Mouse (Mus musculus) frontal cortex, postnatal 14 days (tissue): ENCODE measurements around the gene Wdr5b.
A peak's percentile ranks its signal among the peaks of the same experiment; 100 is the strongest.
"Not testable (repeated sequence)": the region's sequence is repeated elsewhere in the genome, so short reads cannot be mapped to it uniquely, and the experiment has no call there.

Source experiments
- DNase-seq, 2 experiments: peaks; one replicate each; pipeline ENCODE4 v3.0.0; 2022; ENCODE audit warnings: low spot score in 2 of 2

Gene Wdr5b

DNA sequence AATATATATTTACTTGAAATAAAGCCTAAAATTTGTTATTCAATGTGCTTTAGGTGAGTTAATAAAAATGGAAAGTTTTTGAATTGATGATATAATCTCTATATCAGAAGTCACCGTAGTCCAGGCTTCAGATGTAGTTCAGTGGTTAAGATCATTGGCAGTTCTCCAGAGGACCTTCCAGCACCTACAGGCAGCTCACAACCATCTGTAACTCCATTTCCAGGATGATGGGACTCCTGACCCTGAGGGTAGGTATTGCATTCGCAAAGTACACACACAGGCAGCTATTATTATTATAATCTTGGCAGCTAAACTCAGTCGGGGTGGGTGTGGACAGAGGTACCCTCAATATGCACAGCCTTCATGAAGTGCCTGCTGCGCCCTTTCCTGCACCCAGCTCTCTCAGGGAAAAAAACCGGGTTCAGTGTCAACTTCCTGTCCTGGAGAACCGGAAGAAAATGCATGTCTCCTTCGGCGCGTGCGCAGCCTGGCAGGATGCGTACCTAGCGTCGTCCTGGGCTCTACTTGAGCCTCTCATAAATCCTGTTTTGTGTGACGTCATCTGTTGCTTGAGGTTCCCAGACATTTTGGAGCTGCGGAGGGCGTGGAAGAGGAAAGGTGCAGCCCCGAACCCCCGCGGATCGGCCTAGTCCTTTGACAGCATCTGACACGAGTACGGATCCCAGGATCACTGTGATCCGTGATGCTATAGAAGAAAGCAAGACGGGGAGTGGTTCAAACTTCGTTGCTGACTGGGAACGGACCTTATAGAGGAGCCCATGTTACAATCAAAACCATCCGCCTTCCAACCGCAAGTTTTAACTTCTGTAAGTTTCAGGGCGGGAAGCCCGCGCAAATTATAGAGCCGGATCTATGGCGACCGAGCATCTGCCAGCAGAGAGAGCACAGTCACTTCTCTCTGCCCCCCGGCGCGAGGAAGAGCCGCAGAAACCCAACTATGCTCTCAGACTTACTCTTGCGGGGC is at the start of gene Wdr5b:
Wdr5b (plus strand) TSS at position 551 of the 985 bp plus-strand sequence.
- peak; percentile 90 to 94 for DNase-seq

DNA sequence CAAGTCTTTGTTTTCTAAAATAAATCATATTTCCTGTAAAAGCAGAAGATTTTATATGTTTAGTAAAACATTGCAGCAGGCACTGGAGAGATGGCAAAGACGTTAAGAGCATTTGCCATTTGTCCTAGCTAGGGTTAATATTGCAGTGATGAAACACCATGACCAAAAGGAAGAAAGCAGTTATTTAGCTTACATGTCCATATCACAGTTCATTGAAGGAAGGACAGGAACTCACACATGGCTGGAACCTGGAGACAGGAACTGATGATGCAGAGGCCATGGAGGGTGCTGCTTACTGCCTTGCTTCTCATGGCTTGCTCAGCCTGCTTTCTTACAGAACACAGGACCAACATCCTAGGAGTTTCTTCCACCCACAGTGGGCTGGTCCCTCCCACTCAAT is 48.6 kb upstream of the Wdr5b start:
- DNase-seq, result no peak

DNA sequence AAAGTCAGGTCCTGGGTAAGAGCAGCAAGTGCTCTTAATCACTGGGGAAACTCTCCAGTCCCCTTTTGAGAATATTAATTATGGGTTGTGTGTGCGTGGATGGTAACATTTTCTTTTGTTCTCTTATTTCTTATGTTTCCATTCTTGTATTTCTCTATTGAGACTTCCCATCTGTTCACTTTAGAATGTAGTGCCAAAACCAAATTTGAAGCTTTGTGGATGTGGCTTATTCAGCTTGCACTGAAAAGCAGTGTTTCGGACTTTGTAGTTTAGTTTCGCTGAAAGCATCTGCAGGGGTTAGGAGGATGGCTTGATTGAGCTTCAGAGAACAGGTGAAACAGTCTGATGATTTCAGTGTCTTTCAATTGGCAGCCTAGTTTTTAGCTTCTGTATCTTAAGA is 47.7 kb upstream of the Wdr5b start:
- DNase-seq, result no peak

DNA sequence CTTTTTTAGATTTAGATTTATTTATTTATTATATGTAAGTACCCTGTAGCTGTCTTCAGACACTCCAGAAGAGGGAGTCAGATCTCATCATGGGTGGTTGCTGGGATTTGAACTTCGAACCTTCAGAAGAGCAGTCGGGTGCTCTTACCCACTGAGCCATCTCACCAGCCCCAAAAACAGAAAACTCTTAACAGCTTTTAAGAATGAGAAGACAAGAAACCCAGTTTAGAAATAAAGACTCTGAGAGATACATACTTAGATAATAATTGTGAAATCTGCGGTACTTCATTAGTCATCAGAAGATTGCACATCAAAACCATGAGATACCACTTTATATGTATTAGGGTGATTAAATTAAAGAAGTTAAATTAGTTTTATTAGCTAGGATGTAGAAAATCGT is 42.1 kb upstream of the Wdr5b start:
- not testable (repeated sequence) for DNase-seq

DNA sequence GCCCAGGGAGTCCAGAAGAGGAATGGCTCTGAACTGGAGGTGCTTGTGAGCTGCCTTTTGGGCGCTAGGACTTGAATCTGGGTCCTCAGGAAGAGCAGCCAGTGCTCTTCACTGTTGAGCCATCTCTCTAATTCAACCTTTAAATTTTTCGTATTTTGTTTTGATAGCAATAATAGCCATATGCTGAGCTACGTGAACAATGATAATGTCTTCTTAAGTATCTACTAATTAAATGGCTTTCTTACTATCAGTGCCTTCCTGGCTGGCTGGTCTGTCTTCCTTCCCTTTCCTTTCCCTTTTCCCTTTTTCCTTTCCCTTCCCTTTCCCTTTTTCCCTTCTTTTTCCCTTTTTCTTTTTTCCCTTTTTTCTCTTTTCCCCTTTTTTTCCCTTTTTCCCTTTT is 32.6 kb upstream of the Wdr5b start:
- no peak for DNase-seq

DNA sequence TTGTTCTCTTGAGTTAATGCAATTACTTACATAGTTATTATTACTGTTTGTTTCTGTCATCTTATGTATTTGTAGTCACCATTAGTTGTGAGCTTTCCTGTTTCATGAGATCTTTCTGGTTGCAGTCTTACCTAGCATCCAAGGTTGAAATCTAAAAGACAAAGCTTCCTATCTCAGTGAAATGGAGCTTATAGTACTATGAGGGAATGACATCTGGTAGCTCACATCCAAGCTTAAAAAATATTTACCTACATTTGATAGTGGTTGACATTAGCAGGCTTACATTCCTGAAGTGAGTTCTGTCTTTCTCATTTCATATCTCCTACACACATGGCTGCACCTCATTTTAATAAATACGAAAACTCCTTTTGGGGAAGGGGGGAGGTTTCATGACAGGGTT is 24.7 kb upstream of the Wdr5b start:
- DNase-seq, result no peak

DNA sequence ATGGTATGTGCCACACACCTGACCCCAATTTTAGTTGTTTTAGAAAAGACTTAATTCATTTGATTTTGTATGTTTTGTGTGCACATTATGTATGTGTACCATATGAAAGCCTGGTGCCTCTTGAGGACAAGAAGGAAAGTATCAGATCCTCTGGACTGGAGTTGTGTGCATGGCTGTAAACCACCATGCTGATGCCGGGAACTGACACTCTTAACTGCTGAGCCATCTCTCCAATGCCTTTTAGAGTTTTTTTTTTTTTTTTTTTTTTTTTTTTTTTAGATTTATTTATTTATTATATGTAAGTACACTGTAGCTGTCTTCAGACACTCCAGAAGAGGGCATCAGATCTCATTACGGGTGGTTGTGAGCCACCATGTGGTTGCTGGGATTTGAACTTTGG is 12.9 kb upstream of the Wdr5b start:
- not testable (repeated sequence) for DNase-seq

DNA sequence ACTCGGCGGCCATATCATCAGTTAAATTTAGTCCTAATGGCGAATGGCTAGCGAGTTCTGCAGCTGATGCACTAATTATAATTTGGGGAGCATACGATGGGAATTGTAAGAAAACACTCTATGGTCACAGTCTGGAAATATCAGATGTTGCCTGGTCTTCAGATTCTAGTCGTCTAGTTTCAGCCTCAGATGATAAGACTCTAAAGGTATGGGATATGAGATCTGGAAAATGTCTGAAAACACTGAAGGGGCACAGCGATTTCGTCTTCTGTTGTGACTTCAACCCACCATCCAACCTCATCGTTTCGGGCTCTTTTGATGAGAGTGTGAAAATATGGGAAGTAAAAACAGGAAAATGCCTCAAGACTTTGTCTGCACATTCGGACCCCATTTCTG is 633 bp downstream of the Wdr5b start:
- no peak for DNase-seq

DNA sequence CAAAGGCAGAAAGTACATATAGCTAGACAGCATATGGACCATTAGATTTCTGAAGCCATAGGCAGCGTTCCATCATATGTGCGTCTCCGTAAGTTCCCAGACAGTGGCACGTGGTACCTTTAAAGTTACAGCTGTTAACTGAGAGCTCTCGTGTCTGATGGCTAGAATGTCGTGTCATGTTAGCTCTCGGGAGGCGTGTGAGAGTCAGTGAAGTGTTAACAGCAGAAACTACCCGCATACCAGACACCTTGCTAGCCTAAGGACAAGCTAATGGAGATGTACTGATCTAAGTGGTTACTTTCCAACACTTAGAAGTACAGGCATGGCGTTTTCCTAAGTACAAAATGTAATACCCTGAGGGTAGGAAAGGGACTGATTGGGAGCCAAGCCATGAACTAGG is 2.1 kb downstream of the Wdr5b start:
- no peak for DNase-seq

DNA sequence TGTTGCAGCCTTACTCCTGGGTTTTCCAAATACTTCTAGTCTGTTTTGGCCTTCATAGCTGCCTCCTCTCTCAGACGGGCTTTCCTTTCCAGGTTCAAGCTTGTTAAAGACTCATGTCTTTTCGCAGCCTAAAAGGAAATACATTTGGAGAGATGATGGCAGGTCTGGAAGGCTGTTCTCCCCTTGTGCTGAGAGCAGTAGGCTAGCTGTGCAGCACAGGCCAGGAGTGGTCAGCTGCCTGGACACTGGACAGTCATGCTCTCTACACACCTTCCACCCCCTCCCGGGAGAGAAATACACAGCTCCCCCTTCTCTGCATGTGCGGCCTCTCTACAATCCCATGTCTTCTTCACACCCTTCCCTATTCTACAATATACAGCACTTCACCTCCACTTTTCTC is 3.0 kb downstream of the Wdr5b start:
- no peak for DNase-seq

DNA sequence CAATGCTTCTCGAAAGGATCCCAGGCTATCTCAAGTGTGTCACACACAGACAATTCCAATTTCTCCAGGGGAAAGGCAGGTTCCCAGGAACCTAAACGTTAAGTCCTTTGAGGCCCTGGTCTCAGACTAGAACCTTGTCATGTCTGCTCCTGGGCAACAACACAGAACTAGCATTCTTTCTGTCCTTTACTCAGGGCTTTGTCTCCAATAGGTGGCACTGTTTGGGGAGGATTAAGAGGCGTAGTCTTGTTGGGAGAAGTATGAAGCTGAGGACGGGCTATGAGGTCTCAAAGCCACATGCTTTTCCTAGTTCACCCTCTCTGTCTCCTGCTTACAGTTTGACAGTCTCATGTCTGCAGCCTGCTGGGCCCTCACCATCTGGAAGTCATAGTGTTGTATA is 6.5 kb downstream of the Wdr5b start:
- DNase-seq, result no peak

DNA sequence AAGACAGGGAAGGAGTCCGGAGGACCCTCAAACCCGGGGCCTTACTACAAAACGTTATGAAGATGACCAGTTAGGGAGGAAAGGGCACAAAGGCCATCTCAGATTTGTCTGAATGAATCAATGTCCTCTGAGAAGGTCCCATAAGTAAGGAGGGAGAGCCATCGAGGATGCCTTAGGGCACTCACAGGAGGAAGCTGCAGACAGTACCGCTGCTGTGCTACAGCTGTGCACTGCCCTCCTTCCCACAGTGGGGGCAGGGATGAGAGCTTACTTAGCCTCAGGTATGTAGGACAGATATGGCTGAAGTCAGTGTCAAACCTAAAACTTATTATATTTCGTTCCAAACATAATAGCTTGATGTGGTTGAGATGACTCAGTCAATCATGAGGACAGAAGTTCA is 10.5 kb downstream of the Wdr5b start:
- DNase-seq, result no peak

DNA sequence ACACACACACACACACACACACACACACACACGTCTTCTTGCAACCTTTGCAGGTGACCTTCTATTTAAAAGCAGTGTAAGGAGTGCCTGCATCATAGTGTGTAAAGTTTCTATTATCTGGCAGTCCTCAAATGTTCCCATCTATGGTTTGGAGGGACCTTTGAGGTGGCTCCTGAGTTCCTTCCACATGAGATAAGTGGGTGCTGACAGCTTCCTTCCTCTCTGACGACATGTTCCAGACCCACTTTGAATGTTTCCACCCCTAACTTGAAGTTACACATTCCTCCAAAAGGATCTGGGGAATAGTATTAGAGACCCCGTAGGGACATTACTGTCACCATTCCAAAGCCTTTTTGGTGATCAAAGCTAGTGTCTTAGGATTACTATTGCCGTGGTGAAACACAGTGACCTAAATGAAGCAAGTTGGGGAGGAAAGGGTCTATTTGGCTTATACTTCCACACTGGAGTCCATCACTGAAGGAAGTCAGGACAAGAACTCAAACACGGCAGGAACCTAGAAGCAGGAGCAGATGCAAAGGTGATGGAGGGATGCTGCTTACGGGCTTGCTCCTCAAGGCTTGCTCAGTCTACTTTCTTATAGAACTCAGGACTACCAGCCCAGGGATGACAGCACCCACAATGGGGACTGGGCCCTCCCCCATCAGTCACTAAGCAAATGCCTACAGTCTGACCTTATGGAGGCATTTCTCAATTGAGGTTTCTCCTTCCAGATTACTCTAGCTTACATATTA is 12.7 kb downstream of the Wdr5b start:
- no peak for DNase-seq

DNA sequence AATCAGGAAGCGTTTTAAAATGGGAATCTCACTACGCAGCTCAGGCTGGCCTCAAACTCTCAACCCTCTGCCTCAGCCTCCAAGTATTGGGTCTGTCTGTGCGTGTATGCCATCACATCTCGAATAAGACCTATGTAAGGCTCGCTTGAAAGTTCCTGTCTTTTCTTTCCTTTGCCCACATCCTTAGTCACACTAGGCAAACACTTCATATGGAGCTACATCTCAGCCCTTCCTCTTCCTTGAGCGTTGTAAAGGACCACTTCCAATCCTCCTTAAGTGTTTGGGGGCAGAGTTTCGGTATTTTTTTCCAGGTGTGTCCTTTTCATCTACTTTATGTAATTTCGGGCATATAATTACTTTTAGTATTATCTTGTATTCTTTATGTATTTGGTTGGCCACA is 13.9 kb downstream of the Wdr5b start:
- no peak for DNase-seq

DNA sequence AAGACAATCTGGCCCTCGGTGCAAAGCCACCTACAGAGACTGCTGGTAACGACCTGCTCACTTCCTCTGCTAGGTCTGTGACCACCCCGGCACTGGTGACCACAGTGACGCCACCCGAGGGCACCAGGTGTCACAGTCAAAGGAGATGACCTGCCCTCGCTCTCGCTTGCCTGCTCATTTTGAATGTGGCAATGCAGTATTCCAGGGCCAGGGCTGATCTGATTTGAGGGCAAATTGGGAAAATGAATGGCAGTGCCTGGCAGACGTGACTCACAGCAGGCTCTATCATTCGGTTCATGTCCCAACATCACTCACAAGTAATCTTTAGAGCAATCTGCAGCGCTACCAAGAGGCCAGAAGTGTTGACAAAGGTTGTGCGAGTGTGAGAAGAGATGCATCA is 15.4 kb downstream of the Wdr5b start:
- no peak for DNase-seq

DNA sequence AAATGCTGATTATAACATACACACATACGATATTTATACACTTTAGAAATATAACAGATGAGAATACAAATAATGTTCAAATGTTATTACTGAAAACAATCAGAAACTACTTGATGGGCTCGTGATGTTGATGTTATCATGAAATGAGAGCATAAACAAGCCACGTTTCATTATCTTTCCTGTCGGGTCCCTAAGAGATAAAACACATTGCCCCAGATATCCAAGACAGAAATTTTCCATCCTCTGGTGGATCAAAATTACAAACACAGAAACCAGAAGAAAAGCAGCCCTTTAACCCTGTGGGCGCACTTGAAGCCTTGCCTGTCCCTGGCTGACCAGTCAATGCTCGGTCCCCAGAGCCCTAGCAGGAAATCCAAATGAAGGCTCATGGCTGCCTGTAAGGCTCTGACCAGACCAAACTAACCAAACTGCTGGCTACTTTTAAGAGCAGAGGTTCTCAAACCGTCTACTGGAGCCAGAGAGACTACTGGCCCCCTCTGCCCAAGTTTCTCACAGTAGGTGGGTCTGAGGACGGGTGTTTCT is 17.0 kb downstream of the Wdr5b start:
- DNase-seq, result no peak

DNA sequence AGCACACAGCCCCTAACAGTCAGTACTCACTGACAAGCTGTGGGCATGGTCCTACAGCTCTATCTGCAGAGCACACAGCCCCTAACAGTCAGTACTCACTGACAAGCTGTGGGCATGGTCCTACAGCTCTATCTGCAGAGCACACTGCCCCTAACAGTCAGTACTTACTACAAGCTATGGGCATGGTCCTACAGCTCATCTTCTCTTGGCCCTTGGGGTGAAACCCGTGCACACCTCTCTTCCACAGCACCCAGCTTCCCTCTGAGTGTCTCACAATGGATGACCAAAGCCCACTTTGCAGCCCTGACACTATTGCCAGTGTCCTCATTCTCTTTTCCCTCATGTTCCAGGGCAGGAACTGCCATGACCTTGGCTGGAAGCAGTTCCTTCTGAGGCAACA is 21.5 kb downstream of the Wdr5b start:
- not testable (repeated sequence) for DNase-seq

DNA sequence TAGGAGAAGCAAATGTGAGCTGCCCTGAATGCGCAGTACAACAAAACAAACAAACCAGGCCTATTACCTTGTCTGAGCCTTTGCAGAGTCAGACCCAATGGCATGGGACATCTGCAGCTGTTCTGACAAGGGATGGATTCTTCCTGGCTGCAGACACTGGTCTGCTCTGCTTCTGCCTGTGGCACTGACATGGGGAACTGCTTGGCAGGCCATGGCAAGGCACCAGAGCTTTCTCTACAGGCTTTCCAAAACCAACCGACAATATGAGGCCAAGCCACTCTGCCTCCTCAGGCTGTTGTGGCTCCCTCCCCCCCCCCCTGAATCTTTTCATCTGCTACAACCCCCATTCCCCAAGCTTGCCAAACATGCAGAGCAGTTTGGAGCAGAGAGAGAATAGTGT is 22.3 kb downstream of the Wdr5b start:
- no peak for DNase-seq

DNA sequence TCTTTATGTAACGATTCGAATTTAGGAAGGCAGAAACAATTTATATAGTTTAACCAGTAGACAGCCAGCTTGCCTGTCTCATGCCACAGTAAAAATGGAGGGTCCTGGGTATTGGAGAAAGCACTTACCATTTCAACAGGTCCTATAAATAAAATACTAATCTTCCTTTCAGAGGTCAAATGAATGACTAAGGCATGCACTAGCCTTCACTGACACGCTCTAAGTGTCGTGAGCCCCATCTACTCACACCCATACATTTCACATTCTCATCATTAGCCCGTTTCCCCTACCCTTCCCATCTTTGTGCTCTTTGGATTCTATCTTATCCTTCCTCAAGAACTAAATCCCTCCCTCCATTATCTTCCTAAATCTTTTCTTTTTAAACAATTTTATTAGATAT is 23.9 kb downstream of the Wdr5b start:
- DNase-seq, result no peak

DNA sequence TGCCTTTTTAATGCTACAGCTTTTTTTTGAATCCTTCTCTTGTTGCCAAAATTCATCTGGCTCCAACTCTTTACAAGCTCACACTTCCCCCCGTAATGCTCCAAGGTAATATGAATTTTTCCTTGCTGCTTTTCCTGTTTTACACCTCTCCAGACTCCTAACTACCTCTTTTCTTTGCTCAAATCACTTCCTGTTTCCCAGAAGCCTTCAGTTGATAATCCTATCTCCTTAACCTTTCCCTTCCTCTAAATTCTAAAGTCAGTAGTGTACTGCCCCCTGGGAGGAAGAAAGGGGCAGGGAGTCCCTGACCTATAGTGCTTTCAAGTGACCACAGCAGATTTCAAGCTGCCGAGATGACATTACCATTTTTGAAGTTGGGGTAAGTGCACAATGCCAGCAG is 26.7 kb downstream of the Wdr5b start:
- no peak for DNase-seq

DNA sequence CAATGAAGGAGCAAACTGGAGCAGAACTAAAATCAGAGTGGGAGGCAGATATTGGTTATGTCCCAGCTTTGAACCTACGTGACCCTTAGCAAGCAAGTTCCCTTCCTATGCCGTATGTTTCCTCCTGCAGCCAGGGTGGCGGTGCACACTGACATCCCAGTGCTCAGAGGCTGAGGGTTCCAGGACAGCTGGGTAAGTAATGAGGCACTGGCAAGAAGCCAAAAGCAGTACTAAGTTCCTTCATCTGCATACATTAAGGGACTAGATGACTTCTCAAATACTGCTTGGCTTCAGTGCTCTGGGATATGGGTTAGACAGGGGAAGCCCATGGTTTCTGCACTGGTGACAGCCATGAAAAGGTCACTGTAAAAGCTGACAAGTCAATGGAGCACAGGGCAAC is 27.4 kb downstream of the Wdr5b start:
- no peak for DNase-seq

DNA sequence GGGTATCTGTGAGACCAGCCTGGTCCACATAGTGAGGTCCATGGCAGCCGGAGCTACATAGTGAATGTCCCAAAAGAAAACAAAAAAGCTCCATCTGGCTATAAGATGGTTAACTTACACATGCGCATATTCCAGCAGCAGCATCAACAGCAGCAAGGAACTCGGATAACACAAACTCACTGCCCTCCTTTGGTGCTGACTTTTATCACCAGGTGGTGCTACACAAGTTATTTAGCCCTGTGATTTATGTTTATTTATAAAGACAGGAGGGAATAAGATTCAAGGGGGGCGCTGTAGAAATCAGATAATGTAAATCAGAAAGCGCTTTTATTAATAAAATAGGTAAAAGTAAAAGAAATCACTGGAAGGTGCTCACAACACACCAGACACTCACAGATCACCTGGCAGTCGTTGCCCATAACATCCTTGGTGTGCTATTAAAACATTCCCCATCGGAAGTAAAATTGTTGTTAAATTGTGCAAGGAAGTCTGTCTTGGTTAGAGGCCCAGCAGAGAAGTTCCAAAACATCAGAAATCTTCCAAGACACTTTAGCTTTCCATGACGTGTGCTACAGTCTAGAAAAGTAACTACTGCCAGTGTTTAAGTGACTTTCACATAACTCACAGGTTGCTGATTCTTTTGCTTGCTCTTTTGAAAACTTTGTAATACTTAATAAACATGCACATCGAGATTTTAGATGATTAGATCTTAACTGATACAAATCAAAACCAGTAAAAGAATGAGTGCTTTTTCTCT is 29.0 kb downstream of the Wdr5b start:
- no peak for DNase-seq
